Mouse (Mus musculus): ENCODE measurements around the gene Zbtb6.

The Zbtb6 gene

DNA sequence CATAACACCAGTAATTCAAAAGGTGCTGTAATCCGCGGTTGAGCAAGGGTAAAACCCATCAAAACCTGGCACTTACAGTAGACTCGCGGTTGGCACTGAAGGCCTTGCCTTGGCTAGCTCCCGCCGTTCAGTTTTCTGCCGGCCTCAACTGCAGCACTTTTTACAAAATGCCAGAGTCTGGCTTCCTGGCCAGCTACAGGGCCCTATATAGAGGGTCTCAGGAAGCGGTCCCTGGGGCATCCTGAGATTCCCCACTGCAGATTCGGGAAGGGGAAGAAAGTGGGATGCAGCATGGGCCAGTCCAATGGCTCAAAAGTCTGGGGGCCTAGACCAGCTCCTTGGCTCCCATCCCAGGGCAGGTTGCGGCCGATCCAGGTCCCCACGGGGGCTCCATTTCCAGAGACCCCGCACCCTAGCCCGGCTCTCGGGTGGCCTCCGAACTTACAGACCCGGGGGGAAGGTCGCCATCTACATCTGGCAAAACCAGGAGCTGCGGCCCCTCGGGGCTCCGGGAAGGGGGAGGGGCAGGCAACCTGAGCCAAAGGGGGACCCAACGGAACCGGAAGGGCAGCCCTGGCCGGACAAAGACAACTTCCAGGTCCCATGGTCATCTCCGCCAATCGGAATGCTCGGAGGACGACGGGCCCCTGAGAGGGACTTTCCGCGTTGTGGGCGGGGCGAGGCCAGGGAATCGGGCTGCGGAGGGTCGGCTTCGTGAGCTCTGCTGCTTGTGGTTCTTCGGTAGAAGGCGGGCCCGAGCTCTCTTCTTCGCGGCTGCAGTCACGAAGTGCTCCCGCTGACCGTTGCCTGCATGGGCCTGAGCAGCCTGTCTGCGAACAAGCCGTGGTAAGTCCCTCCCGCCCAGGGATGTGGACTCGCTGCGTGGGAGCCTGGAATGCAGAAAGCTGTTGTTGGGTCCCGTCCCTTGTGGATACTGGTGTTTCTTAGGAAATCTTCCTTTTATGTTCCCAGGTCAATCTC lies at the start of gene Zbtb6, which contains the start of the genes Zbtb26 and Rabgap1:
Gene Zbtb6 (minus strand): TSS at position 561 of the 981 bp plus-strand sequence.
Gene Zbtb26 (minus strand): TSS at position 525 of the 981 bp plus-strand sequence.
Gene Rabgap1 (plus strand): TSS at position 669 of the 981 bp plus-strand sequence.
- DNase-seq = peak; percentile 96

DNA sequence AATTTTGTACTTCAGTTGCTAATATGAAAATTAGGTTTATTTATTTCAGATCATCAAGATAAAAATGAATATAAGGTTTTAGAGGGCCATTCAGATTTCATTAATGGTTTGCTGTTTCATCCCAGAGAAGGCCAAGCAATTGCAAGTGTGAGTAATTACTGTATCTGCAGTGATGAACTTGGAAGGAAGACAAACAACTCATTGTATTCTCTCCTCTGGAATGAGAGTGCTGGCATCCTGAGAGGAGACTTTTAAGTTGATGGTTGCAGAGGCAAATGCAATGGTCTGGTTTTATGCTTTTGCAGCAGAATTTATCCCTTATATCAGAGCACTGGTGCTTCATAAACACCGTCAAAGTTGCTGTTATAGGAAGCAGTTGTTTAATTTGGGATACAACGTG lies 46.0 kb upstream of the Zbtb6 start:
- no peak for DNase-seq

DNA sequence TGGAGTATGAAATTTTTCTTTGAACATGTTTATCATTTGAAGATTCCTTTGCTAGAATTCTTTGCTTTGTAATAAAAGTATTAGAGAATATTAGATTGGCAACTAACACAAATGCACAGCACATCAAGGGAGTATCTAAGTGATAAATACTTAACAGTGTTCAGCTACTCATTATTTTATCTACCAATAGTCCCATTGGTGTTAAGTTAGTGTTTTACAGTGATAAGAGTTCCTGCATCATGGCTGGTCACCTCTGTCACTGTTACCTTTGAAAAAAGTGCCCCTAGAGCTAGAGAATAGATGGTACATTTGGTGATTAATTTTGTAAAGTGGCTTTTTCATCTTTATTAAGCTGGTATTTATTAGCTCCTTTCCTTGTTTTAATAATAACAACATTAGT lies 43.4 kb upstream of the Zbtb6 start:
- no peak for DNase-seq

DNA sequence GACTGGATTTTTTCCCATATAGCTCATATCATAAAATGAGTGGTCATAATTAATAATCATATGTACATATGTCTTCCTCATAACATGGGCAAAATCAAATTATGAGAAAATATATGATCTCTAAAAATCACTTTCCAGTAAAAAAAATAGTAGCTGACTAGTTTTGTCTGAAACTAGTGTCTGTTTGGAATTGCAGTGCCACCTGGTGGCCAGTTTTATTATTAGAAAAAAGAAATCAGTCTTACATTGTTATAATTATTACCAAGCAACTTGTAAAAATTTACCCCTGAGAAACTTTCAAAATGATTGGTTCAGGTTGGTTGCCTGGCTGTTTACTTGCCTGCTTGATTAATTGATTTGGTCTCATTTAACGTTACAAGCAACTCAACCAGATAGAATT lies 42.4 kb upstream of the Zbtb6 start:
- peak; percentile 25 for DNase-seq

DNA sequence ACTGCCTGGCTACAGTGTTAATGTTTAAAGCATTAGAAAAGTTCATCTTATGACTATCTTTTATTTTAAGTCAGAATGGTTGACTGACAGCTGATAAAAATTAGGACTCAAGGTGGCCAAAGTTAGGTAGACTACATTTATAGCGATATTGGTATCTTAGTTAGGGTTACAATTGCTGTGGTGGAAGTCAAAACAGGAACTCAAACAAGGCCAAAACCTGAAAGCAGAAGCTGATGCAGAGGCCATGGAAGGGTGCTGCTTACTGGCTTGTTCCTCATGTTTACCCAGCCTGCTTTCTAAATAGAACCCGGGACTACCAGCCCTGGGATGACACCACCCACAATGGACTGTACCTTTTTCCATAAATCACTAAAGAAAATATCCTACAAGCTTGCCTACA lies 41.2 kb upstream of the Zbtb6 start:
- DNase-seq = no peak

DNA sequence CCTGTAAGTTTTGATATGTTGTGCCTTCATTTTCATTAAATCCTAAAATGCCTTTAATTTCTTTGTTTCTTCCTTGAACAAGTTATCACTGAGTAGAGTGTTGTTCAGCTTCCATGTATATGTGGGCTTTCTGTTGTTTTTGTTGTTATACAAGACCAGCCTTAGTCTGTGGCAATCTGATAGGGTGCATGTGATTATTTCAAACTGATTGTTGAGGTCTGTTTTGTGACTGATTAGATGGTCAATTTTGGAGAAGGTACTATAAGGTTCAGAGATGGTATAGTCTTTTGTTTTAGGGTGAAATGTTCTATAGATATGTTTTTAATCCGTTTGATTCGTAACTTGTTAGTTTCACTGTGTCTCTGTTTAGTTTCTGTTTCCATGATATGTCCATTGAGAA lies 37.1 kb upstream of the Zbtb6 start:
- no peak for DNase-seq

DNA sequence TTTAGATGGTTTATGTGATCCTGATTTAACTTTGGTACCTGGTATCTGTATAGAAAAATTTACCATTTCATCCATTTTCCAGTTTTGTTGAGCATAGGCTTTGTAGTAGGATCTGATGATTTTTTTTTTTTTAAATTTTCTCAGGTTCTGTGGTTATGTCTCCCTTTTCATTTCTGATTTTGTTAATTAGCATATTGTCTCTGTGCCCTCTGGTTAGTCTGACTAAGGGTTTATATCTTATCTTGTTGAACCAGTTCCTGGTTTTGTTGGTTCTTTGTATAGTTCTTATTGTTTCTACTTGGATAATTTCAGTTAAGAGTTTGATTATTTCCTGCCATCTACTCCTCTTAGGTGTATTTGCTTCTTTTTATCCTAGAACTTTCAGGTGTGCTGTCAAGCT lies 36.6 kb upstream of the Zbtb6 start:
- no peak for DNase-seq

DNA sequence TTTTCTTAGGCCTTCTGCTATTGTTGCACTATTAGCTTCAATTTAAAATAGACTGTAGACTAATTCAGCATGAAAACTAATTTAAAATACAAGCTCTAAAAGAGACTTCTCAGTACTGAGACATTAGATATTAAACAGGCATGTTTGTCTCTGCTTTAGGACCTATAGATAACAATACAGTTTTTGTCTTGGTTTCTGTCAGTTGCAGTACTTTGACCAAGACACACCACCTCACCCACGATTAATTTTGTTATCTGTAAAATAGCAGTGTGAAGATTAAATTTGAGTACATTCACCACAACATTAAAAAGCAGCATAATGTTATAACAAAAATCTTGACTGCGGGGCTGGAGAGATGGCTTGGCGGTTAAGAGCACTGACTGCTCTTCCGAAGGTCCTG lies 23.3 kb upstream of the Zbtb6 start:
- no peak for DNase-seq

DNA sequence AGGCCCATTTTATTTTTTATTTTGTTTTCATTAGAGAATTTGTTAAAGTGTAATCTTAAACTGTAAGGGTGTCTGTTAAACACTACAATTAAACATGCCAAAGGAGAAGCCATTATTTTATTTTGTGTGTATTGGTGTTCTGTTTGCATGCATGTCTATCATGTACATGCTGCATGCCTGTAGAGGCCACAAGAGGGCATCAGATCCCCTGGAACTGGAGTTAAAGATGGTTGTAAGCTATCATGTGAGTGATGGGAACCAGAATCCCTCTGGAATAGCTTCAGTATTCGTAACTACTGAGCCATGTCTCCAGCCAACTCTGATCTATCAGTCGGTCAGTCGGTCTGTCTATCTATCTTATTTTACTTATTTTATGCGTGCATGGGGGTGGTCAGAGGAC lies 17.7 kb upstream of the Zbtb6 start:
- DNase-seq = no peak

DNA sequence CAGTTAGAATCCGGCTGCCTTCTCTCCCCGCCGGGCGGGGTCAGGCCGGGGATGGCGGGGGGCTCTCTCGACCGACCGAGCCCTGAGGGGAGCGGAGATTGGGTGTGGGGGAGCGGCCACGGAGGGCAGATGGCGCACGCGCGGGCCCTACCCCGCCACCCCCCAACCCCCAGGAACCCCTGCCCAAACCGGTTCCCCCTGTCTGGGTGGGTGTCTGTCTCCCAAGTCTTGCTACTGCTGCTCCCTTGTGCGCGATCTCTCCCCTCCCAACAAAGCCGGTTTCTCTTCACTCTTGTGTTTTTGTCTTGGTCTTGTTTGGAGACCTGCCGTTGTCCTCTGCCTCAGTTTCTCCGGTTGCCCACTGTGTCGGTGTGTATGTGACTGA lies 9.4 kb upstream of the Zbtb6 start:
- DNase-seq = no peak

DNA sequence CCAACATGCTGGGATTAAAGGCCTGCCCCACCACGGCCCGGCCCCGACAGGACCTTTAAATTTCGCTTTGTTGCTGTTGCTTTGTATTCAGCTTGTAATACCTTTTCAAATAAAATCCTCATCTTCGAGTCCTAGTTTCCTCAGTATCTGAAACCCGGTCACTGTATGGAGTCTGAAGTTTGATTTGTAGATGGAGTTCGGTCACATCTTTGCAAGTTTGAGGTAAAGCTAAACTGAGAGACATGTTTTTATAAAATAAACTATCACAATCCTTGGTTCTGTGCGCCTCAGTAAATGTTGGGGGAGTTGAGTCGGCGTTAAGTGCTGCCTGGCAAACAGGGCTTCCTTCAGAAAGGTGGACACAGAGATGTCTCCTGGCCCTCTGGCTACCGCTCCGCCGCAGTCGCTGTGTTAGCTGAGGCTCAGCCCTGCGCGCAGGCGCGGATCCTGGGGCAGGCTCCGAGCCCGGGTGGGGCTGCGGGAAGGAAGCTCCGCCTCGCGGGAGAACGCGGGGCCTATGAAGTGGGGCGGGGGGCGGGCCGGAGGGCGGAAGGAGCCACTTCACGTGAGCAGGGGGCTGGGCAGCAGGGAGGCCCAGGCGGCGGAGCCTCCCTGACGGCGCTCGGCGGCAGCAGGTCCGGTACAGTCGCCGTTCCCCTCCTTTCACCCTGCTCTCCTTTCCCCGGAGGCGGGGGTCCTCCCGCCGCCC lies 8.8 kb upstream of the Zbtb6 start:
- peak; percentile 96 for DNase-seq

DNA sequence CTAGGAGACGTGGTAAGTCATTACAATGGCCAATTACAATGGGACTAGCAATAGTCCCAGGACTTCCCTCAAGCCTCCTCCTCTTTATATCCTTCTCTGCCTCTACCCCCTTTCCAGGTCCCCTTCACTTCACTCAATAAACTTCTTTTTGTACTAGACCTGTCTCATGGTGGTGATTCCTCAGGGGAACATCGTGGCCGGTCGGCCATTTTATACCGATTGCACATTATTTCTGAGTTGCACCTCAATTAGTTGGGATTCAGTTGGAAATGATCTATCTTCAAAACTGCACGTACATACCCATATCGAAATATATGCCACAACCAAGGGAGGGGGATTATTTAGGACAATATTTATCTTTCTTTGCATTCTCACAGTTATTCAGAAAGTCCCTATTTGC lies 11.4 kb downstream of the Zbtb6 start:
- no peak for DNase-seq

DNA sequence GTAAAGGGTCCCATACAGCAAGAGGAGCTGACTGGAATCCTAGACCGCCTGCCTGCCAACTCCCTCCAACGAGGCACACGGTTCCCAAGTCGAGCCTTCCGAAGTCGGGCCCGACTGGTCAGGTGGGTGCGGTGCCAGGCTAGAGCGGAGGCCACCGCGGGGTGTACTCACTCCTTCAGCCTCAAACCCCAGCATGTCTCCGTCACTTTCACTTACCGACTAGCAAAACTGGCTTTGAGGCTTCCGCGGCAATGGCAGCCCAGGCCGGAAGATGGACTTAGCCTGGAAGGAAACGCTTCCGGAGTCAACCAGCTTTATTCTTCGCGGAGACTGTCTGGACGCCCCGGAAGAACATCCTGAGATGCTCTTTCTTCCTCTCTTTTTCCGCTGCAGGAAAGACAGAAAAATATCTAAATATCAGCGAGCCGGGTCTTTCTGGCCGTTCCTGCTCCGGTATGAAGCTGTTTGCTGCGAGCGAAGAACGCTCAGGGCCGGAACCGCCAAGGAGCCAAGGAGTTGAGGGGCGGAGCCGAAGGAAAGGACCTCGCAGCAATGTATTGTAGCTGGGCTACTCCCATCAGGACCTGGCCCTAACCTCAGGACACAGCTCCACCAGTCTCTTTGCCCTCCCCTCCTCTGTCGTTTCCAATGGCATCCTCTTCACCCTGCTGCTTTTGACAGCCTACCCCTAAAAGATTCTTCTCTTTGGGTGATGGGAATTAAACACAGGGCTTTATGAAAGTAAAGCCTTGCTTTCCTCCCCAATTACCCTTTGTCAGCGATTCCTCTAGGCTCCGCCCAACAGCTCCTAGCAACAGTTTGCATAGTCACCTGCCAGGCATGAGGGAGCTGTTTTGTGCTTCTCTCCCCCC lies 12.1 kb downstream of the Zbtb6 start:
- peak; percentile 84 for DNase-seq

DNA sequence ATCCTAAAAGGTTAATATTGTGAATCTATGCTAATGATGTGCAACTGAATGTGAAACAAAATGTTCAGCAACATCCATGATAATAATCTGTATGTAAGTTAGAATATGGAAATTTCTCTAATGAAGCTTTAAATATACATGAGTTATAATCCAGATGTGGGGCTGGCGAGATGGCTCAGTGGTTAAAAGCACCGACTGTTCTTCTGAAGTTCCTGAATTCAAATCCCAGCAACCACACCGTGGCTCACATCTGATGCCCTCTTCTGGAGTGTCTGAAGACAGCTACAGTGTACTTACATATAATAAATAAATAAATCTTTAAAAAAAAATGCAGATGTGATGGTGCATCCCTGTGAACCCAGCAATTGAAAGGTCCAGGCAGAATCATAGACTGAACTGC lies 19.3 kb downstream of the Zbtb6 start:
- DNase-seq = no peak

DNA sequence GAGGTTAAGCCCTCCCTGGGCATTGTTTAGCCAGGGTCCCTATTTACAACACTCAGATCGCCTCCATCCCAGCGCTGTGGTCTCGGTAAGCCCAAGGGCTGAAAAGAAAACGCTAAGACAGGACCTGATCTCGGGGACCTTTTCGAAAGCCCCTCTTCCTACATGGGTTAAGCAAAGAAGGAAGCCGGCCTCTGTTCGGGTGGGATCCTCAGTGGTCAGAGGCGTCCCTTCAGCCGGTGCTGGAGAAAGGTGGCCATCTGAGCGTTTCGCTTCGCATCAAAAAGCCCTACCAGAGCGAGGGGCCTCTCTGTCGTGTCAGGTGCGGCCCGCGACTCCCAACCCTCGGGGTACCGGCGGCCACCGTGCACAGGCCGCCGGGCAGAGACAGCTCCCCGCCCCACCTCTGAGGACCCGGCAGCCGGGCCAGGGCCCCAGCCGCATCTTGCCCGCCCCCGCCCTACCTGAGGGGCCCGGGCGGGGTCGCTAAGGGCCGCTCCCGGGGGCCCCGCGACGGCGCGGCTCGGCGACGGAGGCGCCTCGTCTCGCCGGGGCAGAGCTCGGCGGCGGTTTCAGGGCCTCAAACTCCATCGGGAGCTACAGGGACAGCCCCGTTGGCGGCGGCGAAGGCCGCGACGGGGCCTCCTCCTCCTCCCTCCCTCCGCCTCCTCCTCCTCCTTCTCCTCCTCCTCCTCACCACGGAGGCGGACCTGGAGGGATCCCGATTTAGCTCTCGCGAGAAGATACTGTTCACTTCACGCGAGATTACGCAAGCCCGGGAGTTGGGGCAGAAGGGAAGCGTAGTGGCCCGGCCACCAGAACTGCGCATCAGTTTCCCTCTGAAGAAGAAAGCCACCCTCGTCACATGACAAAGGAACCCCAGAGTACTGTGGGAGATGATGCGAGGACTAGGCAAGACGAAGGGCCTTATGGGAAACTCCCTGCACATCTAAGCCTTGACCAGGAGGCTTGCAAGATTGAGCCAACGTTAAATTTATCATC lies 20.4 kb downstream of the Zbtb6 start, which contains the start of gene Rc3h2:
Gene Rc3h2 (minus strand): TSS at position 598 of the 999 bp plus-strand sequence.
- DNase-seq = peak; percentile 95

DNA sequence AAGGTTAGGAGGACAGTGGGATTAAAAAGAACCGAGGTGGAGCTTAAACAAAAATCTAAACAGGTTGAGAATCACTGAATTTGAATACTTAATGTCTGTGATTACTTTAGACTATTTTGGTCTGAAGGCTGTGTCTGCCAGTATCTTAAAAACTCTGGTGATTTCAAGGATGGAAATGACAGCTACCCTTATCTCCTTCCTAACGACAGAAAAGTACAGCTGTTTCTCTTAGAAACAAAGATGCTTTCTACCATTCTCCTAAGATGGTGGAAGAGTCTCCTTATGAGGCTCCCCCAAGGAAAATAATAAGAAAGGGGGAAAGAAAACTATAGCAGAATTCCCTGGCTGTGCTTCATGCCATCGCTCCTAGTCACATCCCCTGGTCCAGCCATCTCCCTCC lies 21.1 kb downstream of the Zbtb6 start:
- no peak for DNase-seq

DNA sequence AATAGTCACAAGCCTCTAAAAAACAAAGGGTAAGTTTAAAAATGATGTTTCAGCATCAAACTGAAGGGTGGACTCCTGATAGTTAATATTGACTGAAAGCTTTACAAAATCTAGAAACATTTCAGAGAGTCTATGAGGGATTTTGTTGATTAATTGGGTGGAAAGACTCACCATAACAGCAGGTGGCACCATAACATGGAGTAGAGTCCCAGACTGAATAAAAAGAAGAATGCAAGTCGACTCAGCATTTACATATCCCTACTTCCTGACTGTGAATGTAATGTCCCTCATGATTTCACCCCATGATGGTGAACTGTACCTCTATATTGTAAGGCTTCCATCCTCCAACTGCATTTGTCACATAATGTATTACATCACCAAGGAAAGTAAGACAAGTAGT lies 47.4 kb downstream of the Zbtb6 start:
- DNase-seq = no peak

DNA sequence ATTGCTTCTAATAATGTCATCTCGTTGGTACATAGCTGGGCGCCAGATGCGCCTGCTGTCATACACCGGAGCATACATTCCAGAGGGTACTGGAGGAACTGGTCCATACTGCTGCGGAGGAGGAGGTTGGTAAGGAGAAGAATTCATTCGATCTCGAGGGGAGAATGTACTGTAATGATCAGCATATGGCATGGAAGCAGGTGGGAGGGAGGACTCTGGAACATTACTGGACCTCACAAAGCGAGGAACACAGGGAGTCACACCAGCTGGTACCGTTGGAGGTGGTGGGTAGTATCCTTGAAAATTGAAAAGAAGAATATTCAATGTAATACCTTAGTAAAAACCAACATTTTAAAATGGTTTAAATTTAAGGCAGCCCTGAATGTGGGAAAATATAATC lies 60.0 kb downstream of the Zbtb6 start:
- DNase-seq = no peak

DNA sequence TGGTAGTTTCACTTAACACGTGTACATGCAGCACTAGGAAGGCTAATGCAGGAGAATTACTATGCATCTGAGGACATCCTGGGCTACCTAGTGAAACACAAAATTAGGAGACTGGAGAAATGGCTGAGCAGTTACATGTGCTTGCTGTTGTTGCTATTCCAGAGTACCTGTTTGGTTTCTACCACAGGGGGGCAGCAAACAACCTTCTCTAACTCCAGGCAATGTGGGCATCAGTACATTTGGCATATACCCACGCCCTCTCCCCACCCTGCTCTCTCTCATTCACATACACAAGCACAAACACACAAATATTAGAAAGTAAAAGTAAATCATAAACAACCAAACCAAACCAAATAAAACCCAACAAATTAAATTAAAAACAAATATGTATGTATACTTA lies 62.8 kb downstream of the Zbtb6 start:
- peak; percentile 68 for DNase-seq

DNA sequence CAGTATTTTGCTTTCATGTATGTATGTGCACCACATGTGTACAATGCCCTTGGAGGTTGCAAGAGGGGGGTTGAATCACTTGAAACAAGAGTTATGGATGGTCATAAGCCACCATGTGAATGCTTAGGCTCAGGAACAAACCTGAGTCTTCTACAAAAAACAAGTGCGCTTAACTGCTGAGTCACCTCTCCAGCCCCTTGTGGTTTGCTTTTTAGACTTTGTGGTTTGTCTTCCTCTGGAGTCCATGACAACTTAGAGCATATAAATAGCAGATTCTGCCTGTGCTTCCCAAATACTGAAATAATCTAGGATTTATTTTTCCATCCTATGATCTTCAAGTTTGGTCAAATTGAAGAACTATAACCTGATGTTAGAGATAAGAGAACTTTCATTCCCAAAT lies 67.0 kb downstream of the Zbtb6 start:
- peak; percentile 14 for DNase-seq

Measured in liver (tissue).